Mouse (Mus musculus): ENCODE results near the gene Cars2.

- TF ChIP-seq CTCF (IDR thresholded peaks at IDR 0.05; ENCODE audit: control insufficient read depth, insufficient read depth, insufficient read length) = no peak
- no peak for TF ChIP-seq MAX (IDR thresholded peaks at IDR 0.05)
- TF ChIP-seq MYOG (IDR thresholded peaks at IDR 0.05; ENCODE audit: control insufficient read depth, extremely low read depth, insufficient read length) = no peak
- TF ChIP-seq USF1 (IDR thresholded peaks at IDR 0.05; ENCODE audit: low read depth) = no peak
- no peak for TF ChIP-seq CEBPB (IDR thresholded peaks at IDR 0.05; ENCODE audit: low read depth)
Measured at GRCm38 (mm10) chr8:11479591-11479990, 71.0 kb downstream of the Cars2 start.
